Mouse (Mus musculus): ENCODE results near the gene Rgs8.

DNA sequence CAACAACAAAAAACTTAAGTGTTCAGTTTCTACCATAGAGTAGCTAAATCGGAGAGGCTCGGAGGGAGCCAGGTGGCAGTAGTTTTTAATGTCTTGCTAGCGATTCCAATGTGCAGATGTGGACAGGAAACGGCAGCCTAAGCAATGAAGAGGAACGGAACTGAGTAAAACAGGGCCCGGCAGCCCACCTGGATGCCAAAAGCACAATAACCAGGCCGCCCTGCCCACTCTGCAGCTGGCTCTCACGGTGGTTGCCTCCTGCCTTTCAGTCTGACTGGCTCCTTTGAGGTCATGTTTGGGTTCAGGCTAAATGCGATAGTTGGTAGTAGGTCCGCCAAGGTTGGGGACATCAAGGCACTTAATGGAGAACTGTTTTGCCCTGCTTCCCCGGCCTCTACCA is 43.3 kb downstream of the Rgs8 start:
- TF ChIP-seq CTCF (IDR thresholded peaks at IDR 0.05; ENCODE audit: low read depth) (no peak), EP300 (IDR thresholded peaks at IDR 0.05; ENCODE audit: low read depth) (no peak)

Data from liver, embryonic 14.5 days (tissue).